In genomic region chr2:75605634-75606033, GRCm38 (mm10) we compare ENCODE assay signal across 8 mouse cellular contexts. TPM values are rescaled to one million over a fixed set of nuclear protein-coding genes. Genes with fewer than 3 reads are reported as not detected.
A peak's percentile ranks its signal among the peaks of the same experiment; 100 is the strongest.
DNase-seq lines count a peak whose midpoint lies in the region; ATAC-seq and TF ChIP-seq lines count a peak whose summit lies in the region.

No protein-coding gene starts in this region.

- 1% methylated on average over 7 of the region's 7 CpGs for WGBS in forebrain, embryonic 10.5 days
- WGBS in forebrain, embryonic 11.5 days: 4% methylated on average over 7 of the region's 7 CpGs
- WGBS in bone marrow, adult 2 months: 3% methylated on average over 7 of the region's 7 CpGs
- 3% methylated on average over 7 of the region's 7 CpGs for WGBS in lung, postnatal 0 days

- H3K27ac ChIP-seq in forebrain, embryonic 10.5 days: no peak overlapping the region
- no peak overlapping the region for H3K27ac ChIP-seq in forebrain, embryonic 11.5 days (ENCODE audit: low read depth, low read length)
- H3K27ac ChIP-seq in bone marrow, adult 2 months (ENCODE audit: control insufficient read depth, insufficient read depth, low read depth, low read length, poor library complexity): no peak overlapping the region
- H3K27ac ChIP-seq in lung, postnatal 0 days (ENCODE audit: low read length): no peak overlapping the region

- peaks cover 64% of the 10 kb centered on the region for H3K27me3 ChIP-seq in forebrain, embryonic 10.5 days (ENCODE audit: poor library complexity, severe bottlenecking)
- peaks cover 6% of the 10 kb centered on the region; the same call in 1 of the 2 replicates for H3K27me3 ChIP-seq in forebrain, embryonic 11.5 days (ENCODE audit: control insufficient read depth, insufficient read depth, low read length)
- no peaks in the 10 kb centered on the region for H3K27me3 ChIP-seq in lung, postnatal 0 days (replicated peaks; ENCODE audit: insufficient read depth, low read length)

- H3K36me3 ChIP-seq in forebrain, embryonic 10.5 days (replicated peaks): no peaks in the 10 kb centered on the region
- H3K36me3 ChIP-seq in forebrain, embryonic 11.5 days (ENCODE audit: control insufficient read depth, insufficient read depth, low read length): no peaks in the 10 kb centered on the region
- H3K36me3 ChIP-seq in lung, postnatal 0 days (ENCODE audit: insufficient read depth, low read length): no peaks in the 10 kb centered on the region

- TF ChIP-seq POLR2A in bone marrow, adult 2 months (IDR thresholded peaks at IDR 0.05; ENCODE audit: borderline replicate concordance, control insufficient read depth, low read depth, low read length): no peak

- no peak for ATAC-seq in forebrain, embryonic 11.5 days (replicated peaks; ENCODE audit: low FRiP score)
- ATAC-seq in erythroblast, adult 5-6 weeks (replicated peaks; ENCODE audit: low FRiP score, poor library complexity, severe bottlenecking): peak; percentile 72; the same call in 1 of the 2 replicates
- ATAC-seq in lung, postnatal 0 days: no peak

- no peak overlapping the region for H3K4me2 ChIP-seq in forebrain, embryonic 11.5 days (ENCODE audit: low read depth, low read length, severe bottlenecking)
- H3K4me2 ChIP-seq in lung, postnatal 0 days (replicated peaks; ENCODE audit: low read depth, low read length): no peak overlapping the region

- TF ChIP-seq EP300 in lung, postnatal 0 days (IDR thresholded peaks at IDR 0.05): no peak

- H3K4me3 ChIP-seq in forebrain, embryonic 10.5 days: no peak overlapping the region
- H3K4me3 ChIP-seq in forebrain, embryonic 11.5 days (ENCODE audit: low read depth, low read length): no peak overlapping the region
- no peak overlapping the region for H3K4me3 ChIP-seq in bone marrow, adult 2 months (replicated peaks; ENCODE audit: control insufficient read depth, low read depth, low read length)
- no peak overlapping the region for H3K4me3 ChIP-seq in lung, postnatal 0 days (ENCODE audit: low read depth, low read length)

- TF ChIP-seq CTCF in bone marrow, adult 2 months (IDR thresholded peaks at IDR 0.05; ENCODE audit: control insufficient read depth, insufficient read depth, low read length): peak; percentile 56
- peak; percentile 99 for TF ChIP-seq CTCF in lung, postnatal 0 days (IDR thresholded peaks at IDR 0.05)

- H3K9me3 ChIP-seq in forebrain, embryonic 10.5 days: no peaks in the 10 kb centered on the region
- H3K9me3 ChIP-seq in forebrain, embryonic 11.5 days (ENCODE audit: control insufficient read depth, low read length): no peaks in the 10 kb centered on the region
- no peaks in the 10 kb centered on the region for H3K9me3 ChIP-seq in lung, postnatal 0 days (ENCODE audit: low read length)

- DNase-seq in forebrain, embryonic 10.5 days (ENCODE audit: extremely low spot score, low spot score): peak; percentile 46
- no peak for DNase-seq in forebrain, embryonic 11.5 days (ENCODE audit: low spot score)
- peak; percentile 64 to 69 for DNase-seq in B cell, adult 2 months
- peak; percentile 58 for DNase-seq in kidney, adult 18-20 months
- DNase-seq in lung, postnatal 0 days (ENCODE audit: low spot score): peak; percentile 80
- DNase-seq in spleen, postnatal 10 days (ENCODE audit: low spot score in 2 of 2): peak; percentile 35 to 58

- H3K4me1 ChIP-seq in forebrain, embryonic 10.5 days: peaks cover 22% of the 10 kb centered on the region
- H3K4me1 ChIP-seq in forebrain, embryonic 11.5 days (replicated peaks; ENCODE audit: control insufficient read depth, insufficient read depth, low read length): peaks cover 3% of the 10 kb centered on the region; the same call in 1 of the 2 replicates
- H3K4me1 ChIP-seq in bone marrow, adult 2 months (ENCODE audit: control insufficient read depth, insufficient read depth, low read length): peaks cover 1% of the 10 kb centered on the region
- H3K4me1 ChIP-seq in lung, postnatal 0 days (ENCODE audit: insufficient read depth, low read depth, low read length): peaks cover 9% of the 10 kb centered on the region; the same call in 1 of the 2 replicates

- no peak overlapping the region for H3K9ac ChIP-seq in forebrain, embryonic 11.5 days (ENCODE audit: low read length)
- H3K9ac ChIP-seq in lung, postnatal 0 days (replicated peaks; ENCODE audit: low read depth): no peak overlapping the region

RNA-seq across cellular contexts. Expression of gene Hnrnpa3, which starts 53.4 kb away (rescaled TPM):
- polyA plus RNA-seq in forebrain, embryonic 10.5 days (2016; fragmentation: Nextera tagmentation; extraction: Ambion mirVana): 405 and 428 TPM in 2 replicates
- 318 and 325 TPM in 2 replicates for polyA plus RNA-seq in forebrain, embryonic 11.5 days (2014; fragmentation: Nextera tagmentation; extraction: Ambion mirVana)
- polyA plus RNA-seq in bone marrow, adult 2 months (2011; ENCODE audit: insufficient read depth, insufficient read length, low replicate concordance, missing spikeins): 389 and 408 TPM in 2 replicates
- 181 and 187 TPM in 2 replicates for total RNA-seq in erythroblast, adult 5-6 weeks (2015; ENCODE audit: low replicate concordance)
- total RNA-seq in erythroblast, adult 5-6 weeks (2017; ENCODE audit: low replicate concordance): 98.5 and 192 TPM in 2 replicates
- 114 and 129 TPM in 2 replicates for polyA plus RNA-seq in lung, postnatal 0 days (2015; fragmentation: Nextera tagmentation; extraction: Ambion mirVana)
